Mouse (Mus musculus): Measurements from ENCODE around the gene Sap25.
"Not testable (repeated sequence)": the region's sequence is repeated elsewhere in the genome, so short reads cannot be mapped to it uniquely, and the experiment has no call there.

The Sap25 gene

GRCm38 (mm10) chr5:137641054-137641453 is at the start of gene Sap25:
Sap25 (plus strand) TSS chr5:137641334.
- DNase-seq (ENCODE audit: low read depth, low spot score): peak; percentile 48

DNA sequence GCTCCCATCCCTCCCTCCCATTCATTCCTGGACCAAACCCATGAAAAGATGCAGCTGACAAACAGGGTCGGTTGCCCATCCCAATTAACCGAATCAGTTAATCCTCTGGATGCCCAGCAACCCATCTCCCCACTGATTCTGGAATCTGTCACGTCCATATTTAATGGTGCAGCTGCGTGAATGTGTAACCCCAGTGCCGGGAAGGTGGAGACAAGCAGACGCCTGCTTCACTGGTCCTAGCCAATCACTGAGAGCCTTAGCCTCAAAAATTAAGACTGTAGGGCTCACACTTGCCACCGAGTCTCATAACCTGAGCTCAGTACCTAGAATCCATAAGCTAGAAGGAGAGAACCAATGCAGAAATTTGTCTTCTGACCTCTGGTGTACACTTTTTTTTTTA is 45.2 kb upstream of the Sap25 start:
- peak; percentile 70 for DNase-seq (ENCODE audit: low read depth, low spot score)

DNA sequence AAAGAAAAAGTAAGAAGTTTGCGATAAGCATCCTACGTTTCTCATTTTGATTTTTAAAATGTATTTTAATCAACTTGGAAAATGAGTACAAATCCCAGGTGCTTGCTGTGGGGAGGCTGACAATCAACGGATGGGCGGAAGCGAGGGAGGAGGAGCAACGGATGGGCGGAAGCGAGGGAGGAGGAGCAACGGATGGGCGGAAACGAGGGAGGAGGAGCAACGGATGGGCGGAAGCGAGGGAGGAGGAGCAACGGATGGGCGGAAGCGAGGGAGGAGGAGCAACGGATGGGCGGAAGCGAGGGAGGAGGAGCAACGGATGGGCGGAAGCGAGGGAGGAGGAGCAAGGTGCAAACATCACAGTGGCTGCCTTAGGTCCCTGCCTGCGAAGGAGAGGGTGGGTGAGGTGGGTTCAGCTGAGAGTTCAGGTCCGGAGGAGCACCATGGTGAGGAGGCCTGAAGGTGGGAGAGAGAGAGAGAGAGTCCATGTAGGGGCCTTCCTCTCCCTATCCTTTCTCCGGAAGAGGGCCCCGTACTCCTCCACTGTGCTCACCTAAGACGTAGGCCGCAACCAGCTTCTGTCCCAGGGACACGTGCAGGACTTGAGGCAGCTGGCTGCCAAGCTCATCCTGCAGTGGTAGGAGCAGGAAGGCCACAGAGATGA is 44.4 kb upstream of the Sap25 start:
- peak; percentile 88 for DNase-seq (ENCODE audit: low read depth, low spot score)

- peak; percentile 72 for DNase-seq (ENCODE audit: low read depth, low spot score)
Measured at GRCm38 (mm10) chr5:137597625-137598024, 43.5 kb upstream of the Sap25 start.

DNA sequence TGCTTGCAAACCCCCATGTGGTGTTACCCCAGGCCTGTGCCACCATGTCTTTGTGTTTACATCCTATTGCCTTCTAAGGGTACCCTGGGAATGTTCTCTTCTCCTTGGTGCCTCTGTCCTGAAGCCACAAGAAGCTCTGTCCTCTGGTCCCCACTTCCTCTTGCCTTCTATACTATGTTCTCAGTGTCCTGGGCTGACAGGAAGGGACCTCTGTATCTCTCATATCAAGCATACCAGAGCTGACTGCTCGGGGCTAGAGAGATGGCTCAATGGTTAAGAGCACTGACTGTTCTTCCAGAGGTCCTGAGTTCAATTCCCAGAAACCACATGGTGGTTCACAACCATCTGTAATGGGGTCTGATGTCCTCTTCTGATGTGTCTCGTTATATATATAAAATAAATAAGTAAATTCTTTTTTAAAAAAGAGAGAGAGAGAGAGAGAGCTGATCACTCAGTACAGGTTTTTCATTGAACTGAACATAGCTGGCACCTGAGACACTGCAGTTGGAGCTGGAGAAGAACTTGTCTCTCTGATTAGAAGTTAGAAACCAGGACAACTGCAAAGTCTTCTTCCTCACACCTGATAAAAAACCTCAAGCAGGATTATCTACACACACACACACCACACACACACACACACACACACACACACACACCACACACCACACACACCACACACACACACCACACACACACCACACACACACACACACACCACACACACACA is 42.9 kb upstream of the Sap25 start:
- no peak for DNase-seq (ENCODE audit: low read depth, low spot score)

DNA sequence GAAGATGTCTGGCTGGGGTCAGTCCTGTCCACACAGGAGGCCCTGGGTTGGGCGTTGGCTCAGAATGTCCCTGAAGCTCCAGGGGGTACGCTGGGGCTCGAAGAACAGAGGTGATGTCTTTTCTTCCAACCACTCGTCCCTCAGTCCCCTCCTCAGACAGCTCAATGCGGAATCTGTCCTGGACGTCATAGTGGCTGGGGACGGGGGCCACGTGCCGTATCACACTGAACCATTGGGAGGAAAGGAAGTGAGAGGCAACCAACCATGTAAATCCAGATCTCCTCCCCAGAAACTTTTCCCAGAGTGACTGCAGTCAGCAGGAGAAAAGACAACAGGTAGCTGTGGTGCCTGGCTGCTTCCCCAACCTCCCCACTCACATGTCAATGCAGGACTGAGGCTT is 41.5 kb upstream of the Sap25 start:
- no peak for DNase-seq (ENCODE audit: low read depth, low spot score)

DNA sequence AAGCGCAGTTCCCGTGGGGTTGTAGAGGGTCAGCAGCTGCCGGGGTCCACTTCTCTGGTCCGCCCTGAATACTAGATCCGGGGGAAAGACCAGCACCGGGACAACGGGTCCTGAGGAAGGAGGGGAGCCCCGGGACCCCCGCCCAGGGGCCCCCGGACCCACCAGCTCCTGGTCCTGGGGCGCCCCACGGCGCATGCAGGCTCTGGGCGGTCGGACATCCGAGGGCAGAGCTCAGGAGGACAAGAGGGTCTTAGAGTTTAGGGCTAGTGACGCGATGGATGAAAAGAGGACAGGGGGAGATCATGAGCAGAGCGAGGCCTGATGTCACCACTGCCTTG is 40.9 kb upstream of the Sap25 start:
- DNase-seq (ENCODE audit: low read depth, low spot score): no peak

GRCm38 (mm10) chr5:137600619-137601364 is 40.3 kb upstream of the Sap25 start, which contains the start of gene Mospd3:
Mospd3 (minus strand) TSS chr5:137601058.
- peak; percentile 99 for DNase-seq (ENCODE audit: low read depth, low spot score)

DNA sequence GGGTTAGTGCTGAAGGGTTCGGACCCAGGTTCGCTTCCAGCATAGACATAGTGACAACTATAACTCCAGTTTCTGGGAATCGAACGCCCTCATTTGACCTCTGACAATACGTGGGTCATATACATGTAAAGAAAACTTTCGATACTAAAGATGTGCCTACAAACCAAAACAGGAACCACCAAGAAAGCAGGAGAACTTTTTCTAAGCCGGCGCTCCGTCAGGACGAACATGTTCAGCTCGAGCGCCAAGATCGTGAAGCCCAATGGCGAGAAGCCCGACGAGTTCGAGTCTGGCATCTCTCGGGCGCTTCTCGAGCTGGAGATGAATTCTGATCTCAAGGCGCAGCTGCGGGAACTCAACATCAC is 39.8 kb upstream of the Sap25 start:
- DNase-seq (ENCODE audit: low read depth, low spot score): no peak

- DNase-seq (ENCODE audit: low read depth, low spot score): no peak
Measured at GRCm38 (mm10) chr5:137607860-137608653, 33.1 kb upstream of the Sap25 start.

GRCm38 (mm10) chr5:137608654-137609190 is 32.4 kb upstream of the Sap25 start:
- DNase-seq (ENCODE audit: low read depth, low spot score): no peak

- DNase-seq (ENCODE audit: low read depth, low spot score): no peak
Measured at GRCm38 (mm10) chr5:137609292-137609691, 31.8 kb upstream of the Sap25 start.

GRCm38 (mm10) chr5:137610056-137610455 is 31.1 kb upstream of the Sap25 start:
- no peak for DNase-seq (ENCODE audit: low read depth, low spot score)

- DNase-seq (ENCODE audit: low read depth, low spot score): no peak
Measured at GRCm38 (mm10) chr5:137610548-137611244, 30.4 kb upstream of the Sap25 start.

DNA sequence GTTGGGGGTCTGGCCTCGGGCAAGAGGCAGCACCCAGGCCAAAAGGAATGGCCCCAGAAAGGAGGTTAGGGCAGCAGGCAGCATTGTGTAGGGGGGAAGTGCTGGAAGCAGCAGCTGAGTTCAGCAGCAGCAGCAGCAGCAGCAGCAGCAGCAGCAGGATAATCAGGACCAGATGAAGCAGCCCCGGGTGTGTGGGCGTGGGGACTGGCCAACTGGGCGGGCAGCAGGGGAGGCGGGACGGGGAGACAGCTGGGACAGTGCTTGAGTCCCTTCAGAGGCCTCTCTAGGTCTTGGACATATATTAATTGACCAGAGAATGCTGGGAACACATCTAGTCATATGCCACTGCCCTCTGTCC is 29.9 kb upstream of the Sap25 start:
- no peak for DNase-seq (ENCODE audit: low read depth, low spot score)

DNA sequence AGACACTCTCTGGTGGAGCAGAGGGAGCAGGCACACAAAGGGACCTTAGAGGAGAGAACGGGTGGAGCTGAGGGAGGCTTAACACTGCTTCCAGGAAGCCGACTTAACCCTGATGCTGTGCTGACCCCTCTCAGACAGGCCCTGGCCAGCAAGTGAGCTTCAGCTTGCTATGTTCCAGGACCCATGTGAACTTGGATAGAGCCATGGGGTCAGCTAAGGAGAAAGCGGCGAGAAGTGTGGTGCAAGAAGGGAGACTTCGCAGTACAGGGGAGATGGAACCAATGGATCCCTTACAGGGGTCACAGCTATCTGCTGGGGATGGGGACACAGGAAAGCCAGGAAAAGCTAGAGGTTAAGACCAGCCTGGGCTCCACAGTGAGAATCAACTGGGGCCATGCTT is 28.1 kb upstream of the Sap25 start:
- DNase-seq (ENCODE audit: low read depth, low spot score): no peak

DNA sequence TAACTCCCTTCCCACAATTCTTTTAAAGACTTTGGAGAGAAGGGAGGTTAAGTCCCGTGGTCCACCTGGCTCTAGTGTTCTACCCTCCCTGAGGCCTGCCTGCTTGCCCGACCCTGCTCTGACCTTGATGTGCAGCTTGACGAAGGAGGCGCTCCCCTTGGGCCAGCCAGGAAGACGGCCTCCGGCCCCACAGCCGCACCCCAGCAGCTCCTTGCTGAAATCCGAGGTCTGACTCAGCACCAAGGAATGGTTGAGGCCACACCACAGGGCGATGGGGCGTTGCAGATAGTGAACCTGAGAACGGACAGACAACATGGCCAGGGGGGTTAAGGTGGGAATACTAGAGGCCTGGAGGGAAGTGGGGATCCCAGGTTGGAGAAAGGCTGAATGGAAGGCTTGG is 27.6 kb upstream of the Sap25 start, which contains the start of gene Pcolce:
Gene Pcolce, minus strand, starts transcription at position 235 of the 400 bp plus-strand sequence.
- no peak for DNase-seq (ENCODE audit: low read depth, low spot score)

DNA sequence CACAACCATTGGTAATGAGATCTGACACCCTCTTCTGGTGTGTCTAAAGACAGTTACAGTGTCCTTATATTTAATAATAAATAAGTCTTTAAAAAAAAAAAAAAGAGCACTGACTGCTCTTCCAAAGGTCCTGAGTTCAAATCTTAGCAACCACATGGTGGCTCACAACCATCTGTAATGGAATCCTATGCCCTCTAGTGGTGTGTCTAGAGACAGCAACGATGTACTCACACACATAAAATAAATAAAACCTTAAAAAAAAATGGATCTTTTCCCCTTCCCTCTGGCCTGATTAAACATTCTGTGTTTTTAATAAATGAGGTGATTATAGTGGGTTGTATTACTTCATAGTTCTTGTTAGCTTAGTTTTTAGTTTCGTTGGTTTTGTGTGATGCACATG is 26.2 kb upstream of the Sap25 start:
- not testable (repeated sequence) for DNase-seq (ENCODE audit: low read depth, low spot score)

- DNase-seq (ENCODE audit: low read depth, low spot score): no peak
Measured at GRCm38 (mm10) chr5:137615347-137615746, 25.8 kb upstream of the Sap25 start.

DNA sequence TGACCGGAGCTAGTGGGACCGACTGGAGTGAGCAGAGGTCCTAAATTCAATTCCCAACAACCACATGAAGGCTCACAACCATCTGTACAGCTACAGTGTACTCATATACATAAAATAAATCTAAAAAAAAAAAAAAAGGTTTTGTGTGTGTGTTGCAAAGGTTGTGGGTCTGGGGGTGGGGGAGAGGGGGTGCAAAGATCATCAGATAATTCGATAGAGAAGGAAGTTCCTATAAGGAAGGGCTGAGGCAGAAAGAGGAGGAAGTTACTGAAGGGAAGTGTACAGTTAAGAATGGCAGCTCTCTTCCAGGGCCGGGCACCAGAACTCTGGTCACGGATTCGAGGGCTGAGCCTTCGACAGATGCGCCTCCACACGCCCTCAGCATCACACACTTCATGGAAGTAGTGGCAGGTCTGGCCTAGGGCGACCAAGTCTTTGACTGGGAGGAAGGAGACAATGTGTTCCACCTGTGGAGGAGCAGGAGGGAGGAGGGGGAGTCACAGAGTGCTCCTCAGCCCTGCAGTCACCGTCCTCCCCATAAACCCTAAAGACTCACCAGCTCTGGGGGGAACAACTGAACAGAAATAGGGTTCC is 17.1 kb upstream of the Sap25 start:
- DNase-seq (ENCODE audit: low read depth, low spot score): no peak

GRCm38 (mm10) chr5:137627991-137628390 is 13.1 kb upstream of the Sap25 start:
- DNase-seq (ENCODE audit: low read depth, low spot score): no peak

Measured in A20 (cell line).